Mouse (Mus musculus) stomach, postnatal 0 days (tissue): ENCODE data around the gene Fcho2.

Source experiments
- CTCF ChIP-seq: IDR thresholded peaks from 2 replicates; pipeline ENCODE4 v1.5.1; 2016; ENCODE audit warnings: antibody characterized with exemption, low read depth, mild to moderate bottlenecking, moderate library complexity
- EP300 ChIP-seq: optimal IDR thresholded peaks from 2 replicates; pipeline ENCODE3; 2016; ENCODE audit warnings: antibody characterized with exemption

DNA sequence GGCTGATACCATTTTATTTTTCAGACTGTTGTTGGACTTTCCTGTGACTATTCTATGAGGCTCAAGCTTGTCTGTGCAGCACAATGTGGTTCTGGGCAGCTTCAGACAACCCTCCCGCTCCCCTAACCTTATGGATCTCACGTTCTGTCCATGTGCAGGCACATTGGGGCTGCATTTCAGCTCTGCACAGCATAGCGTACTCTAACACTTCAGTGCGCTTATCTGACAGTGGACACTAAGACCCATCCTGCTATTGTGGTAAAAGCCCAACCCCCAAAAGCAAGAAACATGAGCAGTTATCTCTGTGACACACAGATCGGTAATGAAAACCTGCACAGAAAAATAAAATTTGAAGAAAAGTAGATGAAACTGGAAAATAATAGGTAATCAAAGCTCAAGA is 20.5 kb upstream of the Fcho2 start:
- no peak for TF ChIP-seq CTCF
- TF ChIP-seq EP300, result no peak
